Mouse (Mus musculus): ENCODE results near the gene Ifrd2. TPM values are rescaled to one million over a fixed set of nuclear protein-coding genes. Genes with fewer than 3 reads are reported as not detected.
"Not testable (repeated sequence)": the region's sequence is repeated elsewhere in the genome, so short reads cannot be mapped to it uniquely, and the experiment has no call there.

Gene Ifrd2
- polyA plus RNA-seq, 2 experiments from 2014 or later: 30.1 to 36.2 TPM

GRCm38 (mm10) chr9:107552690-107553393, 34.6 kb upstream of the Ifrd2 start:
- ATAC-seq: no peak

DNA sequence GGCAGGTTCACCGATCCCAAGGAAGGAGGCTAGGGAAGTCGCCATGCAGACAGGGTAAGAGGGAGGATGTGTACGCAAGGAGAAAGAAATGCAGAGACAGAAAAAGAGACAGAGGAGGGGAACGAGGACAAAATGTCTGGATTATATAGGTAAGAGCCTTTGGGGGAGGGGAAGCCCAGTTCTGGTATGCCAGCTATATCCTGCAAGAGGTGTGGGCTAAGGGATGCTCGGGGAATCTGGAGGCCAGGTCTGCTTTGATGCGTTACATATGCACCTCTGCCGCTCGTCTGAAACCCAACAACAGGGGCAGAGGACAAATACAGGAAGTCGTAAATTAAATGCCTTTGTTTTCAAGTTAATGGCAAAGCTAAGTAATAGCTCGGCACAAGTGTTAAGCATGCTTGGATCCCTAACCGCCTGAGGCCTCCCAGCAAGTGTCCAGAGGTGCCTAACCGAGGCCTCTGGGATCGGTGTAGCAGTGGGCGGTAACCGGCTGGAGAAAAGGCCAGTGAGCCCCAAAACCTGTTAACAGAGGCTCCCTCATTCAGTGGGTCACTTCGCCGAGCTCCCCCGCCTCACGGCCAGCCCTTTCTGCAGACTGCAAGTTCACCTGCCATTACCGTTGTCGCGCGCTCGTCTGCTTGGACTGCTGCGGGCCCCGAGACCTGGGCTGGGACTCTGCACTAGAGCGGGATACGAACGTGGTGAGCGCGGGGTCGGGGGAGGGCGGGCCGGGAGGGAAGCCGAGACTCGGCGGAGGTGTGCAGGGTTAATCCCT, 33.7 kb upstream of the Ifrd2 start:
- no peak for ATAC-seq

- peak; percentile 83 for ATAC-seq
Observed at GRCm38 (mm10) chr9:107554319-107554825, 33.1 kb upstream of the Ifrd2 start.

DNA sequence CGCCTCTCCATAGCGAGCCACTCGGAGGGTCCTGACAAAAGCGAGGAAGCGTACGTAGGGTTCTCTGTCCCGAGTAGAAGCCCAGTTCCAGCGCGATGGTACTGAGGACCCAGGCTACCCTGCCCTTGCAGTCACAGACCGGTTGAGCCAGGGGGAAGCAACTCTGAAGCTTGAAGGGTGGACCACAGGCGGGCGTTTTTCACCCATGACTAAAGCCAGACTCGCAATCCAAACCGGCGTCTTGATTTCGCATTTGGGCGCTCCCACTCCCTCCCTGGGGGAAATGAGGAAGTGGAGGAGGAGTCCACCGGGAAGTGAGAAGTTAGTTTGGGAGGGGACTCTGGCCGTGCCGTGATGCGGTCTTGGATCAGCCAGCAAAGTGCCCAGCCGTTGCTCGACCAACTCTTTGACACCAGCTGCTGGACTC, 32.4 kb upstream of the Ifrd2 start:
- ATAC-seq: no peak

GRCm38 (mm10) chr9:107555701-107556100, 31.7 kb upstream of the Ifrd2 start:
- ATAC-seq: no peak

DNA sequence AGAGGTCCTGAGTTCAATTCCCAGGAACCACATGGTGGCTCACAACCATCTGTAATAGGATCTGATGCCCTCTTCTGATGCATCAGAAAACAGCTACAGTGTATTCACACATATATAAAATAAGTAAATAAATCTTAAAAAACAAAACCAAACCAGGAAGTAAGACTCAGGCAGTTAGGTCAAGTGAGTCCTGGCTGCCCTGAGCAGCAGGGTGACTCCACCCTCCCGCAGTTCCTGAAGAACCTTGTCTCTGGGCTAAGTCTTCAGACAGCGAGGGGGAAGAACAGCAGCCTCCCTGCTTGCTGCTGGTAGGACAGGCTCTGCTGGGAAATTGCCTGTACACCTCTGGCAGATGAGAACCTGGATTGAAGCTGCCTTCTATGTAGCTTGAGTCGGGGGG, 31.1 kb upstream of the Ifrd2 start:
- ATAC-seq: no peak

DNA sequence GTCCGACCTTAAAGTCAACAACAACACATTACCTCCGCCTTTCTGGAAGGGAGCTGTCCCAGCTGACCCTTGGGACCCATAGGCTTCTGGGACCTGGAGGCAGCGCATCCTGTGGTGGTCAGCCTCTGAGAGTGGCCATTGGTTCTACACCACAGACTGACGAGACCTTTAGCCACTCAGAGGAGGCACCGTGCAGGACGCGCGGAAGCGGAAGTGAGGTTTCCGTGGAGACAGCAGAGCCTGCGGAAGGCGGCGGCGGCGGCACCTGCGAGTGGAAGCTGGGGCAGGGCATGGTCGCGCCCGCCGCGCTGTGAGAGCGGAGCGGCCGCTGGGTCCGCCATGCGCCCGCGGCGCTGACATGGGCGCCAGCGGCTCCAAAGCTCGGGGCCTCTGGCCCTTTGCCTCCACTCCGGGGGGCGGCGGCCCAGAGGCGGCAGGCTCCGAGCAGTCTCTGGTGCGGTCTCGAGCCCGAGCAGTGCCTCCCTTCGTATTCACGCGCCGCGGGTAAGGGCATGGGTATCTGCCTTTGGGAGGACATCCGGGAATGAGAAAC, 24.3 kb upstream of the Ifrd2 start, which contains the start of gene Tusc2:
Gene Tusc2 (plus strand): TSS at position 227 of the 553 bp plus-strand sequence.
- ATAC-seq: peak; percentile 97

DNA sequence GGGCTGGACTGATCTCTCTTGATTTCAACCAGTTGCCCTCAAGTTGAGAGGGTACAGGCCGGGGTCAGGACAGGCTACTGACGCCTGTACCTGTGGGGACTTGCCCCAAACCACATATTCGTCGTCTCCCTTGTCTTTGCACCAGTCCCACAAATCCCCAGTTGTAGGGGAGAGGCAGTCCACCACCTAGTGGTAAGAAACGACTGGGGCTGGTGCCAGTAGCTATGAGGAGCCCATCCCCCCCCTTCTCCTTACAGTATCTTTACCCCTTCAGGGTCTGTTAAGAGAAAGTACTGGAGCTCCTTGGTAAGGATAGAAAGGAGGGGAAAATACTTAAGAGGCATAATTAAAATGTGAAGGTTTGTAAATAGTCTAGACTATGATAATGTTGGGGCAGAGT, 21.9 kb upstream of the Ifrd2 start:
- not testable (repeated sequence) for ATAC-seq

DNA sequence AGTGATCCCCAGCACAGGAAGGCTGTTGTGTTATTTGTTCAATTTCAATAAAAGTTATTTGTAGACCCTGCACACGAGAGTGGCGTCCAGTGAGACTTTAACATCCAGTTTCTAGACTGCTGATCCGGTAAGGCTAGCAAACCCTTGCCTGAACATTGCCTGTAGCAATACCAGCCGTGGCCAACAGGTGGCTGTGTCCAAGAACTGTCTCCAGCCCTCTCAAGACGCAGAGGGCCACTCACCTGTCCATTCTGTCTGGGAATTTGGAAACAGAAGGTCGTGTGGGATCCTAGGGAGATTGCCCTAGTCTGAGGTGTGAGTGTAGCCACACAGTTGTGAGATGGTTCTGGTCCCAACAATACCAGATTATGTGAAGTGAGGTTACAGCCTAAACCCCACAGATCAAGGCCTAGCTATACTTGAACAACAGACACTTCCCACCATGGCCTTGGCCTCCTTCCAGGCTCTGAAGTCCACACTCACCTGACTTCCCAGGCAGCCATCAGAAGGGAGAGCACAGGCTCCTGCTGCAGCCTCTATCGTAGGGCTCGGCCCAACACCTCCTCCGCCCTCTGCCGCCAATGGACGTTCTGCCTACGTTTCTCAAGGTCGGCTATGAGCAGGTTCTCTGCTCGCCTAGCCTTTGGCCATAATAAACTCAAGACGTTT, 21.3 kb upstream of the Ifrd2 start:
- no peak for ATAC-seq

GRCm38 (mm10) chr9:107566855-107567254, 20.6 kb upstream of the Ifrd2 start:
- no peak for ATAC-seq

GRCm38 (mm10) chr9:107567702-107568319, 19.6 kb upstream of the Ifrd2 start, which contains the start of gene Hyal2:
TSS of gene Hyal2 (plus strand) at chr9:107567945.
- no peak for ATAC-seq

GRCm38 (mm10) chr9:107568331-107569261, 18.8 kb upstream of the Ifrd2 start:
- ATAC-seq: peak; percentile 92

DNA sequence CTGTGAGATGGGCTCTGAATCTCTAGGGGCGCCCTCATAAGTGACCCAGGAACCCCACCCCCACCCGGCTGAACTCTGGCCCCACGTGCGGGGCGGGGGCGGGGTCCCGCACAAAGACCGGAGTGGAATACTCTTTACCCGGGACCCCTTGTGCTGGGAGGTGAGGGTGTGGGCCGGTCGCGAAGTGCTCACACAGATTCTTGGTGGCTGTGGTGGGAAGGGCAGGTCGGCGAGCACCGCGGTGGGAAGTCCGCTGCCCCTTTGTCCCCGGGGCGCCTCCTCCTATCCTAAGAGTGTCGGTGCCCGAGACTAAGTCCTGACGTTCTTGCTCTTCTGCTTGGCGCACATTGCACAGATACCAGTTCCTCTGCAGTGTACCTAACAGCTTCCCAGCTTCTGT, 18.2 kb upstream of the Ifrd2 start:
- ATAC-seq: peak; percentile 5

GRCm38 (mm10) chr9:107570016-107570415, 17.4 kb upstream of the Ifrd2 start:
- ATAC-seq: no peak

GRCm38 (mm10) chr9:107570845-107571244, 16.6 kb upstream of the Ifrd2 start:
- no peak for ATAC-seq

- no peak for ATAC-seq
Observed at GRCm38 (mm10) chr9:107571534-107572326, 15.7 kb upstream of the Ifrd2 start.

GRCm38 (mm10) chr9:107572327-107572662, 15.1 kb upstream of the Ifrd2 start:
- no peak for ATAC-seq

- ATAC-seq: not testable (repeated sequence)
Observed at GRCm38 (mm10) chr9:107573774-107574173, 13.7 kb upstream of the Ifrd2 start.

- no peak for ATAC-seq
Observed at GRCm38 (mm10) chr9:107575579-107576356, 11.7 kb upstream of the Ifrd2 start.
